ENCODE assay signal across 11 mouse cellular contexts in the genomic region with DNA sequence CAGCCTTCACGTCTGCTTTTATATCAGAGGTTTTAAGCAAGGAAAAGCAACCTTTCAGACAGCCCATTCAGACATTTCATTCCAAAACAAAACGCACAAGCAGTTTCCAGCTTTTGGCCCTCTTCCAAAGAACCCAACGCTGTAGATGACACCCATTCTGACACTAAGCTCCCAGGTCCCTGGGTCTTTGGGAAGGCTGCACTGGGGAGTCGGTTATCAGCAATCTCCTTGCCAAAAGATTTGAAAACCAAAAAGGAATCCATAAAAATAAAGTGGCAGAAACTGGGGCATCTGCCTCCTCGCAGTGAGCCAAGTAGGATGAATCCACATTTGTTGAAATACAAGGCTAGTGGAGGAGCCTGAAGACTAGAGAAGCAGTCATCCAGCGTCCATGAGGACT. TPM values are rescaled to one million over a fixed set of nuclear protein-coding genes. Genes with fewer than 3 reads are reported as not detected.
DNase-seq lines count a peak whose midpoint lies in the region; ATAC-seq lines count a peak whose summit lies in the region.
"Had no signal": no experiment of that assay in that cellular context is flagged by ENCODE, and none has a peak within 500 bp of the region (broad histone marks: within the 10 kb centered on the region; RNA-seq: fewer than 3 reads in every experiment).

No protein-coding gene starts in this region.

- no peak overlapping the region for H3K4me3 ChIP-seq in limb, embryonic 12.5 days (replicated peaks)
- H3K4me3 ChIP-seq in limb, embryonic 10.5 days: no peak overlapping the region
- H3K4me3 ChIP-seq in embryonic facial prominence, embryonic 14.5 days (ENCODE audit: low read depth, low read length): no peak overlapping the region
- H3K4me3 ChIP-seq in limb, embryonic 13.5 days: no peak overlapping the region
- H3K4me3 ChIP-seq: hindbrain, embryonic 10.5 days; lung, embryonic 15.5 days had no signal

- H3K36me3 ChIP-seq in limb, embryonic 12.5 days: no peaks in the 10 kb centered on the region
- no peaks in the 10 kb centered on the region for H3K36me3 ChIP-seq in limb, embryonic 10.5 days
- H3K36me3 ChIP-seq in embryonic facial prominence, embryonic 14.5 days (ENCODE audit: control insufficient read depth, insufficient read depth, low read length): no peaks in the 10 kb centered on the region
- no peaks in the 10 kb centered on the region for H3K36me3 ChIP-seq in limb, embryonic 13.5 days
- H3K36me3 ChIP-seq: hindbrain, embryonic 10.5 days; lung, embryonic 15.5 days had no signal

- no peak overlapping the region for H3K4me2 ChIP-seq in limb, embryonic 12.5 days
- H3K4me2 ChIP-seq in embryonic facial prominence, embryonic 14.5 days (ENCODE audit: low read depth, low read length): no peak overlapping the region
- no peak overlapping the region for H3K4me2 ChIP-seq in limb, embryonic 13.5 days (replicated peaks)
- H3K4me2 ChIP-seq: lung, embryonic 15.5 days had no signal

- DNase-seq in gastrocnemius, adult 18-20 months (ENCODE audit: low spot score): peak; percentile 9
- no peak for DNase-seq in gastrocnemius, adult 8-10 months (ENCODE audit: low spot score in 2 of 2)
- DNase-seq in limb, embryonic 10.5 days (ENCODE audit: low spot score): no peak
- DNase-seq in embryonic facial prominence, embryonic 14.5 days (ENCODE audit: low spot score): peak; percentile 33
- DNase-seq in urinary bladder, postnatal 25 days (ENCODE audit: low spot score): no peak
- DNase-seq: spleen, adult 18-20 months had no signal

- H3K4me1 ChIP-seq in limb, embryonic 12.5 days (replicated peaks): peaks cover 28% of the 10 kb centered on the region
- peaks cover 10% of the 10 kb centered on the region for H3K4me1 ChIP-seq in limb, embryonic 10.5 days
- H3K4me1 ChIP-seq in embryonic facial prominence, embryonic 14.5 days (ENCODE audit: control insufficient read depth, insufficient read depth, low read length): peaks cover 26% of the 10 kb centered on the region
- H3K4me1 ChIP-seq in limb, embryonic 13.5 days: peaks cover 41% of the 10 kb centered on the region
- H3K4me1 ChIP-seq: lung, embryonic 15.5 days had no signal

- WGBS in limb, embryonic 12.5 days: 79% methylated on average over 6 of the region's 6 CpGs
- 85% methylated on average over 6 of the region's 6 CpGs for WGBS in limb, embryonic 10.5 days
- WGBS in embryonic facial prominence, embryonic 14.5 days: 49% methylated on average over 6 of the region's 6 CpGs
- WGBS in limb, embryonic 13.5 days: 55% methylated on average over 6 of the region's 6 CpGs

- 0 out of 2 replicates have a peak overlapping the region, but pooled peaks have one; percentile 35 for H3K27ac ChIP-seq in limb, embryonic 12.5 days
- no peak overlapping the region for H3K27ac ChIP-seq in limb, embryonic 10.5 days
- H3K27ac ChIP-seq in embryonic facial prominence, embryonic 14.5 days (replicated peaks; ENCODE audit: low read depth, low read length): peak overlapping the region; percentile 48; the same call in 1 of the 2 replicates
- peak overlapping the region; percentile 28; the same call in 1 of the 2 replicates for H3K27ac ChIP-seq in limb, embryonic 13.5 days
- H3K27ac ChIP-seq: hindbrain, embryonic 10.5 days; lung, embryonic 15.5 days had no signal

- H3K9ac ChIP-seq in limb, embryonic 12.5 days (replicated peaks): no peak overlapping the region
- H3K9ac ChIP-seq in embryonic facial prominence, embryonic 14.5 days (ENCODE audit: low read depth, low read length): peak overlapping the region; percentile 40; the same call in 1 of the 2 replicates
- no peak overlapping the region for H3K9ac ChIP-seq in limb, embryonic 13.5 days
- H3K9ac ChIP-seq: lung, embryonic 15.5 days had no signal

- H3K9me3 ChIP-seq in limb, embryonic 12.5 days: no peaks in the 10 kb centered on the region
- H3K9me3 ChIP-seq in limb, embryonic 10.5 days (replicated peaks): no peaks in the 10 kb centered on the region
- H3K9me3 ChIP-seq in embryonic facial prominence, embryonic 14.5 days (ENCODE audit: control insufficient read depth, low read length): no peaks in the 10 kb centered on the region
- no peaks in the 10 kb centered on the region for H3K9me3 ChIP-seq in limb, embryonic 13.5 days
- H3K9me3 ChIP-seq: hindbrain, embryonic 10.5 days; lung, embryonic 15.5 days had no signal

- ATAC-seq in limb, embryonic 12.5 days (ENCODE audit: insufficient number of reproducible peaks, insufficient read depth, low FRiP score, low TSS enrichment, low read depth): no peak
- ATAC-seq in embryonic facial prominence, embryonic 14.5 days (ENCODE audit: low read depth): no peak
- no peak for ATAC-seq in limb, embryonic 13.5 days (ENCODE audit: low FRiP score, low read depth)
- no peak for ATAC-seq in CD4-positive, CD25-positive, alpha-beta regulatory T cell, adult 4 months

- H3K27me3 ChIP-seq in limb, embryonic 12.5 days: no peaks in the 10 kb centered on the region
- no peaks in the 10 kb centered on the region for H3K27me3 ChIP-seq in limb, embryonic 10.5 days (ENCODE audit: low read depth, poor library complexity, severe bottlenecking)
- H3K27me3 ChIP-seq in embryonic facial prominence, embryonic 14.5 days (replicated peaks; ENCODE audit: control insufficient read depth, insufficient read depth, low read length): no peaks in the 10 kb centered on the region
- no peaks in the 10 kb centered on the region for H3K27me3 ChIP-seq in limb, embryonic 13.5 days
- H3K27me3 ChIP-seq: lung, embryonic 15.5 days had no signal

RNA-seq across cellular contexts. Expression of gene Osbpl3, which starts 41.5 kb away (rescaled TPM):
- total RNA-seq in gastrocnemius, adult 18-20 months (2021): 1 to 10 TPM; 2.2 to 3.4 TPM
- 1 to 10 TPM; 1.7 to 3.2 (median 2.3) TPM for total RNA-seq in gastrocnemius, adult 8-10 months (2022)
- 18.2 and 18.5 TPM in 2 replicates for polyA plus RNA-seq in limb, embryonic 12.5 days (2016; fragmentation: Nextera tagmentation; extraction: Ambion mirVana)
- 4.5 and 7.0 TPM in 2 replicates for polyA plus RNA-seq in limb, embryonic 10.5 days (2016; fragmentation: Nextera tagmentation; extraction: Ambion mirVana)
- 9.7 and 10.6 TPM in 2 replicates for polyA plus RNA-seq in embryonic facial prominence, embryonic 14.5 days (2014; fragmentation: Nextera tagmentation; extraction: Ambion mirVana)
- polyA plus RNA-seq in limb, embryonic 13.5 days (2015; fragmentation: Nextera tagmentation; extraction: Ambion mirVana): 14.0 and 15.3 TPM in 2 replicates
- 10 to 100 TPM; 37.2 to 48.1 TPM for polyA plus RNA-seq in CD4-positive, CD25-positive, alpha-beta regulatory T cell, adult 4 months (2017; shearing (Covaris generic))

Comparison
In these comparisons a context has a peak if more than half of its experiments do, and no peak if none do; other contexts are left out.
1. DNase-seq: peak in gastrocnemius, adult 18-20 months (single experiment) and embryonic facial prominence, embryonic 14.5 days (single experiment); none in gastrocnemius, adult 8-10 months (0 of 2), limb, embryonic 10.5 days (single experiment) and urinary bladder, postnatal 25 days (single experiment).